Mouse (Mus musculus): ENCODE results near the gene Poln. TPM values are rescaled to one million over a fixed set of nuclear protein-coding genes. Genes with fewer than 3 reads are reported as not detected.
A peak's percentile ranks its signal among the peaks of the same experiment; 100 is the strongest.

Poln gene
- total RNA-seq, 2 experiments from 2014 or later: 1.1 to 1.3 TPM

DNA sequence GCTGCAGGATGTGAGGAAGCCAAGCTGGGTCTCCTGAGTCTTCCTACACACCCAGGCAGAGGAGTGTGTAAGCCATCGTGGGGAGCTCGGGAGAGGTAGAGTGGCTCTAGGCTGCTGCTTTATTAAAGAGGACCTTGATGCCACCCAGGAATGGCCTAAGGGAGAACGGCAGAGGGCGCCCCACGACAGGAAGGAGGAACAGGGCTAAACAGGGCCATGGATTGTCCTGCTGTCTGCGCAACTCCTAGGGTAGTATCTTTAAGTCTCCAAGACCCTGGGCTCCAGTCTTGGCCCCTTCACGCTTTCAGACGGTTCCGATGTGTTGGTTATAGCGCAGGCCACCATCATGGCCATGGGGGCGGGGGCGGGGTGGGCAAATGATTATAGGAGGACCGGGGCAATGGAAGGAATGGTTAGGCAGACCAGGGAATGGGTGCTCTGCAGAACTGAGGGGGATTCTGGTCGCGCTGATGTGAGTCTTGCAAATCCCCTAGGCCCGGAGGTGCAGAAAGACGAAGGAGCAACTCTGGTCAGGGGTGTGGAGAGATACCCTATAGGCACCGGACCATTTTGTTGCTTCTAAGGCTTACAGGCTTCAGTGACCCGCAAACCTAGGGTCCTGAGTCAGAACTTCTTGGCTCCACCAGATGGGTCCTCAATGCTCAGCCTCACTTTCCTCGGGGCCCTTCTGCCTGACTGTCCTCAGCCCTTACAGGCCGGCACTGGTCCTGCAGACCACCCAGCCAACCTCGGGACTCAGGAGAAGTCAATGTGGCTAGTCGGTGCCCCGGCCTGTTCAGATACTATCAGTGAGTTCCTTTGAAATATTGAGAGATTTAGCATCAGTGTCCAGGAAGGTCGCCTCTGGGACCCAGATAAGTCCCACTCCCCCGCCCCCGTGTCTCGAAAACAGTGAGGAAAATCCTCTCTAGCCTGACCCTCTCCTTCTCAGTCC lies 174.3 kb downstream of the Poln start:
- DNase-seq (ENCODE audit: low spot score in 2 of 2): peak; percentile 41 to 66

DNA sequence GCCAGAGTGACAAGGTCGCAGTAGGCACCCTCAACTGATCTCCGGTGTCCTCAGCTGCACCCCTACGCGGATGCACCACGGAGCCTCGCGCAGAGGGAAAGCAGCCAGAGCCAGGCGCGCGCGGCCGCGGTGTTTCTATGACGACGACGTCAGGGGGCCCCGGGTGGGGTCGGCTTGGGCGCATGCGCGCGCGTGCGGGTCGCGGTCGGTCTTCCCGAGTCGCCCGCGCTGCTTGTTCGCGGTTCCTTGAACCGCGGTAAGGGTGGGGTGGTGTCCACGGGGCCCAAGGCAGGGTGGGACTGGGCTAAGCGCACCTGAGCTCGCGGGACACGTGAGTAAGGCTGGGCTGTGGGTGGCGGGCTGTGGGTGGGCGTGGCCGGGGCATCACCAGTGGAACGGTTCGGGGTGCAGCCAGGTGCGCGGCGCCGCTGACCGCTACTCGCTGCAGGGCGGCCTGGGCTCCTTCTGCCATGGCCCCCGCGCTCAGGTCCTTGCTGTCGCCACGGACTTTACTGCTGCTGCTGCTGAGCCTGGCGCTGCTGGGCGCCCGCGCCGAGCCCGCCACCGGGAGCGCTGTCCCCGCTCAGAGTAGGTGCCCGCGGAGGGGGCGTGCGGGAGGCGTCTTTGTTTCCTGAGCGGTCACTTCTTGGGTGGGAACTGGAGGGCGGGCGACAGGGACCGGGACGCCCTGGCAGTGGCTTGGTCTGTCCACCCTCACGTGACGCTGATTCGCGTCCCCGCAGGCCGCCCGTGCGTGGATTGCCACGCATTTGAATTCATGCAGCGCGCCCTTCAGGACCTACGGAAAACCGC lies 185.7 kb downstream of the Poln start, which contains the start of gene Gm1673:
Gene Gm1673 (plus strand): TSS at position 125 of the 813 bp plus-strand sequence.
- DNase-seq (ENCODE audit: low spot score in 2 of 2): peak; percentile 88 to 92

DNA sequence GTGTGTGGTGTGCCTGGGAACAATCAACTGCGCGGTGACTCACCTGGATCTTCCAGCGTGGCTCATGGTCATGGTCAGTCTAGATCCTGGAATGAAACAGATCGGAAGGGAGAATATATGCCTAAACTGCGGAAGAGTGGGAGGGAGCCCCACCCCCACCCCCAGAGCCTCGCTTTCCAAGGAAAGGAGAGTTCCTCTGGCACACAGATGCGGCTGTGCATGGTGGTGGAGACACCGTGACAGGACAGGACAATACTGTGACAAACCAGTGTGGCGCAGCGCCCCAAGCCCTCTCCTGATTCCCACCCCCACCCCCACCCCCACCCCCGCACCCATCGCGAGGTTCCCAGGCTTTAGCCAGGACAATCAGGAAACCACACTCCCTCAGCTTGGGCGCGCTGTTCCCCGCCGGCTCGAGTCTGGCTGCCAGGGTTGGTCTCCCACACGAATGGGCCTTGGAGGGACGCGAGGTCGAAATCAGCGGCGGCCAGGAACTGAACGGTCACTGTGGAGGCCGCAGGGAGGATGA lies 186.5 kb downstream of the Poln start:
- no peak for DNase-seq (ENCODE audit: low spot score in 2 of 2)

DNA sequence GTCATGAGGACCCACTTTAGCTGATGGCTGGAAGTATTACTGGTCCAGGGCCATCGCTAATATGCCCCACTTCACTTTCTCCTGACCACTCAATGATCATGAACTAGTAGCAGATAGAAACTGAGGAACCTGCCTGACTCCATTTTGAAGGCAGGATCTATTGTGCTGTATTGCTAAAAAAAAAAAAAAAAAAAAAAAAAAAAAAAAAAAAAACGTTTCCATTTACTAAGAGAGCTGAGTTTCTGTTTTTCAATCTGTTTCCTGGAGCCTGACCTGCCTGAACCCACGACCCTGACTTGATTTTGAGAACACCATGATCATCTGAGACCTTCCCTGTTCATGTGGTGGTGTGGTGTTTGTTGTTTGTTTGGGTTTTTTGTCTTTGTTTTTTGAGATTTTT lies 193.0 kb downstream of the Poln start:
- no peak for DNase-seq (ENCODE audit: low spot score in 2 of 2)

DNA sequence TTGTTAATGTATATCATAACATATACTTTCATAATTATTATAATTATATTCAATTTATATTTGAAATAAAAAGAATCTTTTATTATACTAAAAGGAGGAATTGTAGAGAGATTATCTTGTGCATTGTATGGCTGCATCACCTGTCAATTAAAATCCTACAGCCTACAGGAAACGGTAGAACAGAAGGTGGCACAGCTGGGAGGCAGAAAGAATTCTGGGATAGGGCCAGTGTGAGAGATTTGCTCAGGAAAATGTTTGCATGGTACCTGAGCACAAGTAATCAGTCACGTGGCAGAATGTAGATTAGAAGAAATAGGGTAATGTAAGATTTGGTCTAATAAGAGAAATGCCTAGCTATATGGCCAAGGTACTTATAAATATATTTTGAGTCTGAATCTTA lies 194.5 kb downstream of the Poln start:
- no peak for DNase-seq (ENCODE audit: low spot score in 2 of 2)

DNA sequence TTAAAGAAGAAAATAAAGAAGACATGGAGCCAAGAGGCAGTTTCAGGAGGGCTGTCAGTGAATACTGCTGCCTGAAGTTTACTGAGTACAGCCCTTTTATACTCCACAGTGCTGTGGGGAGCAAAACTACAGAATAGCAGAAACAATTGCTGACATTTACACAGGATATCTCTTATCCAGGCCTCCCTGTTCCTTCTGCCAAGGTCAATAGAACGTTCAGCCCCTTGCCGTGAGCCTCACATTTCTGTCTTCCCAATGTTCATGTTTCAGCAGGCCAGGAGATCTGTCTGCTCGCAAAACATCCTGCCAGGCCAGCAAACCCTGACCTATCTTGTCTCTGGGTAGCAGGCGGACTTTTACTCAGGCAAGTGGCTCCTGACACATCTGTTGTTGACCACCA lies 209.9 kb downstream of the Poln start:
- no peak for DNase-seq (ENCODE audit: low spot score in 2 of 2)

Other genes starting within 250 kb of the Poln start
- 10 to 100 TPM; 19.7 to 20.2 TPM for gene Nelfa, start 233.0 kb downstream of the Poln start, total RNA-seq (2021)
- gene Gm1673, start 186.0 kb downstream of the Poln start, total RNA-seq (2021): 10 to 100 TPM; 62.2 to 63.7 TPM
- gene Nat8l, start 173.5 kb downstream of the Poln start, total RNA-seq (2021): 100 to 1,000 TPM; 144 to 150 TPM
- gene Haus3, start 79 bp upstream of the Poln start, total RNA-seq (2021): 1 to 10 TPM; 6.3 to 7.5 TPM
- 10 to 100 TPM; 84.6 to 86.5 TPM for gene Mxd4, start 18.3 kb upstream of the Poln start, total RNA-seq (2021)
- 10 to 100 TPM; 30.8 to 32.0 TPM for gene Zfyve28, start 119.0 kb upstream of the Poln start, total RNA-seq (2021)
- gene Cfap99, start 119.2 kb upstream of the Poln start, total RNA-seq (2021): under 1 TPM; 0.36 to 0.42 TPM
- gene Rnf4, start 166.8 kb upstream of the Poln start, total RNA-seq (2021): 10 to 100 TPM; 76.8 to 82.1 TPM
- 10 to 100 TPM; 38.7 to 42.7 TPM for gene Fam193a, start 200.5 kb upstream of the Poln start, total RNA-seq (2021)

Data from layer of hippocampus, adult 18-20 months (tissue).